Mouse (Mus musculus) forebrain, postnatal 0 days (tissue): Measurements from ENCODE around the gene Kel. TPM values are rescaled to one million over a fixed set of nuclear protein-coding genes. Genes with fewer than 3 reads are reported as not detected.

Experiments used
- ATAC-seq: fragments of 200-750 bp; cut with Nextera tagmentation; 2 replicates; pipeline ENCODE4 v1.8.0; 2017; ENCODE audit warnings: mild to moderate bottlenecking, moderate library complexity
- DNase-seq: peaks from one replicate; pipeline ENCODE4 v3.0.0-alpha.2; 2015
- H3K27ac ChIP-seq: fragments of 300-500 bp; sonication (generic); 2 replicates; pipeline ENCODE4 v1.5.1; 2014; ENCODE audit warnings: low read depth, mild to moderate bottlenecking, antibody characterized with exemption, low read length, moderate library complexity, mixed read lengths
- H3K27me3 ChIP-seq: fragments of 300-500 bp; sonication (generic); 2 replicates; pipeline ENCODE4 v1.6.1; 2014; ENCODE audit warnings: mild to moderate bottlenecking, low read length, mixed read lengths; ENCODE audit not compliant: insufficient read depth
- H3K36me3 ChIP-seq: fragments of 300-500 bp; sonication (generic); 2 replicates; pipeline ENCODE4 v1.6.1; 2014; ENCODE audit warnings: mild to moderate bottlenecking, moderate library complexity; ENCODE audit not compliant: insufficient read depth
- H3K4me1 ChIP-seq: fragments of 300-500 bp; sonication (generic); 2 replicates; pipeline ENCODE4 v1.6.1; 2014; ENCODE audit warnings: antibody characterized with exemption; ENCODE audit not compliant: insufficient read depth
- H3K4me2 ChIP-seq: fragments of 300-500 bp; sonication (generic); 2 replicates; pipeline ENCODE4 v1.6.1; 2014; ENCODE audit warnings: low read depth, mild to moderate bottlenecking, moderate library complexity
- H3K4me3 ChIP-seq: fragments of 300-500 bp; sonication (generic); 2 replicates; pipeline ENCODE4 v1.5.1; 2014; ENCODE audit warnings: low read depth, low read length, mixed read lengths
- H3K9ac ChIP-seq: fragments of 300-500 bp; sonication (generic); 2 replicates; pipeline ENCODE4 v1.6.1; 2014; ENCODE audit warnings: mild to moderate bottlenecking
- H3K9me3 ChIP-seq: fragments of 300-500 bp; sonication (generic); 2 replicates; pipeline ENCODE4 v1.6.1; 2016; ENCODE audit warnings: low read length
- CTCF ChIP-seq: sonication (generic); IDR thresholded peaks from 2 replicates; pipeline ENCODE4 v1.5.1; 2016; ENCODE audit warnings: antibody characterized with exemption, control low read depth, low read depth
- WGBS: fragments of 180-500 bp; shearing (Covaris S2); extraction: QIAGEN DNeasy Blood & Tissue Kit; methylation state at CpG from one replicate; pipeline ENCODE4 v1.1.7; 2014; 5-methylcytosine and 5-hydroxymethylcytosine counted together
- polyA plus RNA-seq: library from polyadenylated mRNA; unstranded; fragments of >200 nt; fragmentation: Nextera tagmentation; extraction: Ambion mirVana; gene quantifications from 2 replicates; pipeline ENCODE4 v1.2.1, GENCODE M21; 2015
- total RNA-seq: library from RNA; depleted of rRNA; stranded (reverse); fragments of >200 nt; gene quantifications from 2 replicates; pipeline ENCODE4 v1.2.3, GENCODE M21; 2014; rRNA removed

Gene Kel
- not detected in 2 replicates for total RNA-seq
- not detected in 2 replicates for polyA plus RNA-seq

DNA sequence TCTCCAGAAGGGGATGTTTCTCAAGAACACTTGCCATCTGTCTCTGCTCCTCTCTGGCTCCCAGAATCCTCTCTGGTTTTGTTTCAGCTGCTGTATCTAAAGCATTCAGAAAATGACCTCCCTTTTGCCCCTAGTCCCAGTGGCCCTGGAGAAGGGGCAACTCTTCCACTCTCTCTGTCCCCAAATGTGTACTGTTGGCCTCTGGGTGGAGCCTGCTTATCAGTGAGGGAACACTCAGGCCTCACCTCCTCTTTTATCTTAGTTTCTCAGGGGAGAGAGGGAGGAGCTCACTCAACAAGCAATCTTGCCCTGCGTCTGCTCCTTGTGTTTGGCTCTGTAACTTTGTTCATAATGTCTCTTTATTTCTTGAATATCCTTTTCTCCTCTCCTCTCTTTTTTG, at the start of gene Kel:
Gene Kel, minus strand, starts transcription at position 217 of the 400 bp plus-strand sequence.
- Histone ChIP-seq H3K36me3 (no peaks in the 10 kb centered on the region), H3K4me3 (no peak within 1 kb of the TSS), H3K27ac (no peak within 1 kb of the TSS), H3K9ac (no peak within 1 kb of the TSS), H3K27me3 (no peaks in the 10 kb centered on the region), H3K9me3 (no peaks in the 10 kb centered on the region), H3K4me1 (no peaks in the 10 kb centered on the region), H3K4me2 (no peak within 1 kb of the TSS)
- no peak for TF ChIP-seq CTCF
- WGBS = 39% methylated on average over 1 of the region's 1 CpGs
- ATAC-seq = no peak
- DNase-seq = no peak

DNA sequence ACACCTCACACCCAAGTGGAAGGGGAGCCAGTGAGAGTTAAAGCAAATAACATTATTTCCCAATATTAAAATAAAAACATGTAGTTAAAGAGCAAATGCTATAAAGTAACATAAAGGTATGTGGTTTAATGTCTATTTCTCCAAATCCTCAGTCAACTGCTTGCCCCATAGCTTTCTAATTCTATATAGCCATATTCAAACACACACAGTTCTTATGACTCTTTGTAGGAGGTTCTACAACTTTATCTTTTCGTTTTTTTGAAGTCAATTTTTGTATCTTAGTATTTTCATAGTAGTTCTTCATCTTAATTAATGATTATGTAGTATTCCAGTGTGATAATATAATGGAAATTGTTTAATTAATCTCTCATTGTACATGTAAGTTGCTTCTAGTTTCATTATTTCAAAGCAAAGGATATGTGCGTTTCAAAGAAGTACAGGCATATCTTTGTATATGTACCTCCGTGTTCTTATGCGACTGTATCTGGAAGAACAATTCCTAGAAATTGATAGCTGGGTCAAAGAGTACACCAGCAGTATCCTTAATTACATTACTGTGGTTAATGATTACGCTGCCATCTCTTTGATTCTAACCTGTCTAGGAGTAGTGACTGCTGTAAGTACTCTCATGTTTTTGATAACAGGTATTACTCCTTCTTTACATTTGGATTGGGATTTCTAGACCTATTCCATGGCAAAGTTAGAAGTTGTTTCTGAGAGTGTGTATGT, 40.7 kb upstream of the Kel start:
- Histone ChIP-seq H3K4me2 (no peak overlapping the region), H3K4me1 (no peaks in the 10 kb centered on the region), H3K9me3 (no peaks in the 10 kb centered on the region), H3K4me3 (no peak overlapping the region), H3K36me3 (no peaks in the 10 kb centered on the region), H3K27ac (no peak overlapping the region), H3K27me3 (no peaks in the 10 kb centered on the region), H3K9ac (no peak overlapping the region)
- no peak for ATAC-seq
- WGBS = 76% methylated on average over 5 of the region's 5 CpGs
- no peak for TF ChIP-seq CTCF
- DNase-seq = no peak

DNA sequence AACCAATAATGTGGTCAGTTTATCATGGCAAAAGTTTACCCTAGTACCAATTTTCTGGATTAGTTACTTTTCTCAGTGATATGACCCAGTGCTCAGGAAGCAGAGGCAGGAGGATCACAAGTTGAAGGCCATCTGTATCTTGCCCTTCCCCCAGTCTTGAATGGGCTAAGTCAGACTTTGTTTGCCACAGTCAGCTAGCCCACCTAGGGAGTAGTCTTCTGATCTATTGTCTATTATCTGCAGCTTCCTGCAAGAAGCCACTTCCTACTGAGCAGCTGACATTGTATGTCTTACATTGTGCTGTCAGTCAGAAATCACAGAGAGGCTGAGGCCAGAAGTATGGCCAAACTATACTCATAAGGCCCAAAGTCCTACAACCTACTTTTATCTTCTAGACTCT, 37.0 kb upstream of the Kel start:
- H3K27ac ChIP-seq = no peak overlapping the region
- ATAC-seq = no peak
- H3K4me1 ChIP-seq = no peaks in the 10 kb centered on the region

DNA sequence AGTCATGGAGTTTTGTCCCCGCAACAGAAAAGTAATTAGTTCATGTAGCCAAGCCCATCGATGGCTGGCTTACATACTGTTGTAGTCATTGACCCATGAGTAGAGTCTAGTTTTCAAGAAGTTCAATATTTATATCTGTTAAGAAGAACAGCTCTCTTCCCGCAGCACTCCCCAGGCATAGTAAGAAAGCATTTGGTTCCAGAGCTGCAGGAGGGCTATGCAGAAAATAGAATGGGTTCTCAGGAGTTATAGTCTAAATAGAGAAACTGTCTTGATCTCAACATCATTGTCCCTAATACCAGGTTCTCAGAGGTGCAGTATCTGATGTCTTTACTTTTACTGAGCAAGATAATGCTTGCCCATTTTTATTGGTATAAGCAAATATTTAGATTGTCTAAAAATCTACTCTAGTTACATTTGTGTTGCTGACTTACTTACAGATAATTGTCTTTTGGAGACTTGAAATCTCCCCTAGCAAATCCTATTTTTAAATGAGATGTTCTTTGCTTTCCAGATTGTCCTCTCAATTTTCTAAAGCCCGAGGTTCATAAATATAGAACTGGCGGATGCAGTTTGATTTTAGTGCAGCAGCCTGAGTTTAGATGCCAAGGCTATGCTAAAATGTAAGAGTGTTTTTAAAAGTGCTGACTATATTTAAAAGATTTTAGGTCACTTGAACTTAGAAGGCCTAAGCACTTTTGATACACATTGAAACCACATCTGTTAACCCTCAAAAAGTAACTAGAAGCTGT, 30.8 kb upstream of the Kel start:
- WGBS = 82% methylated on average over 5 of the region's 5 CpGs
- TF ChIP-seq CTCF = no peak

More for the DNA sequence above, 37.0 kb upstream of the Kel start:
- TF ChIP-seq CTCF = no peak
- H3K36me3 ChIP-seq = no peaks in the 10 kb centered on the region
- no peak overlapping the region for H3K4me2 ChIP-seq
- no peak overlapping the region for H3K4me3 ChIP-seq
- H3K27me3 ChIP-seq = no peaks in the 10 kb centered on the region
- H3K9ac ChIP-seq = no peak overlapping the region
- H3K9me3 ChIP-seq = no peaks in the 10 kb centered on the region
- DNase-seq = no peak

DNA sequence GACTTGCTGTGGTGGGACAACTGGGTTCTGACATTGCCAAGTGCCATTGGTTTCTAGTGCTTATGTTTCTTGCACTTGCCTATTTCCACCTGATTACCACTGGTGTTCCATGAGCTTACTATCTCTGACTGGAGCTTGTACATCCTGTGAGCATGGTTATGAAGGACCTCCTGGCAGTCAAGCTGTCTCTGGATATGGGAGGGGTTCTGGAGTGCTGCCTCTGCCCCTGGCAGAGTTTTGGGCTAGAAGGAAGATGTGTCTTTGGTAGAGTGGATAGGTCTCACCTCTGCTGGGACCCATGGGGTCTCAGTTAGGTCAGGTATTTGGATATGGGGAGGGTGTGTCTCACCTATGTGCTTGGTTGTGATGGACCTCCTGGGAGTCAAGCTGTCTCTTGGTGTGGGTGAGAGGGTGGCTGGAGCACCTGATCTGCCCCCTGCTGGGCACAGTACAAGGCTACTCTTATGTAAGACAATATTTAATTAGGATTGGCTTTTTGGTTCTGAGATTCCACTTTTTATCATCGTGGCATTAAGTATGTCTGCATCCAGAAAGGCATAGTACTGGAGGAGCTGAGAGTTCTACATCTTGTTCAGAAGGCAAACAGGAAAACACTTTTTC, 24.0 kb upstream of the Kel start:
- Histone ChIP-seq H3K4me1 (no peaks in the 10 kb centered on the region), H3K9ac (no peak overlapping the region), H3K9me3 (no peaks in the 10 kb centered on the region), H3K27me3 (no peaks in the 10 kb centered on the region), H3K27ac (no peak overlapping the region), H3K36me3 (no peaks in the 10 kb centered on the region), H3K4me2 (no peak overlapping the region), H3K4me3 (no peak overlapping the region)
- 74% methylated on average over 1 of the region's 1 CpGs for WGBS
- DNase-seq (no peak), ATAC-seq (no peak)
- TF ChIP-seq CTCF = no peak

More for the DNA sequence above, 30.8 kb upstream of the Kel start:
- no peak for ATAC-seq
- Histone ChIP-seq H3K4me1 (no peaks in the 10 kb centered on the region), H3K4me2 (no peak overlapping the region), H3K9ac (no peak overlapping the region), H3K27me3 (no peaks in the 10 kb centered on the region), H3K9me3 (no peaks in the 10 kb centered on the region), H3K27ac (no peak overlapping the region), H3K36me3 (no peaks in the 10 kb centered on the region), H3K4me3 (no peak overlapping the region)
- DNase-seq = no peak

DNA sequence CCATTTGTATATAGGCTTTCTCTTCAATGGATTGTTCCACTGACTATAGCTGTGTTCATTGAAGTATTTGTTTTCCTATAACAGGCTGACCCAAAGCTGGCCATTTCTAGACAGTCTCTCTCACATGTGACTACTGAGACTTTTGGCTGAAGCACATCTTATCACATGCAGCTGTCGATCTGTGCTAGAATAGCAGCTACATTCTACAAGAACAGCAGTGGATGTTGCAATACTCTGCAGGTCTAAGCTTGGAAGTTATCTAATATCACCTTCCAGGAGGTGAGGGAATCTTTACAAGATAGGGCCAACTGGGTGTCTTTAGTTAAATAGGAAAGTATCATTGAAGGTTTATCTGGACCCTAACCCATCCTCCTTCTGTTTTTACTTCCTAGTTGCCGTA, 17.3 kb upstream of the Kel start:
- Histone ChIP-seq H3K4me2 (no peak overlapping the region), H3K4me3 (no peak overlapping the region), H3K36me3 (no peaks in the 10 kb centered on the region), H3K27me3 (no peaks in the 10 kb centered on the region), H3K27ac (no peak overlapping the region), H3K4me1 (no peaks in the 10 kb centered on the region), H3K9me3 (no peaks in the 10 kb centered on the region), H3K9ac (no peak overlapping the region)
- ATAC-seq (no peak), DNase-seq (no peak)
- WGBS = 93% methylated on average over 2 of the region's 2 CpGs
- no peak for TF ChIP-seq CTCF

DNA sequence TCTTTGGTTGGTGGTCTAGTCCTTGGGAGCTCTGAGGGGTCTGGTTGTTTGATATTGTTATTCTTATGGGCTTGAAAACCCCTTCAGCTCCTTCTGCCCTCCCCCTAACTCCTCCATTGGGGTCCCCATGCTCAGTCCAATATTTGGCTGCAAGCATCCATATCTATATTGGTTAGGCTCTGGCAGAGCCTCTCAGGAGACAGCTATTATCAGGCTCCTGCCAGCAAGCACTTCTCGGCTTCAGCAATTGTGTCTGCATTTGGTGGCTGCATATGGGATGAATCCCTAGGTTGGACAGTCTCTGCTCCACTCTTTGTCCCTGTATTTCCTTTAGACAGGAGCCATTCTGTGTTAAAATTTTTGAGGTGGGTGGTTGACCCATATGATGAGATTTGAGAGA, 6.1 kb upstream of the Kel start:
- Histone ChIP-seq H3K9ac (no peak overlapping the region), H3K9me3 (no peaks in the 10 kb centered on the region), H3K27ac (no peak overlapping the region), H3K4me1 (no peaks in the 10 kb centered on the region), H3K36me3 (no peaks in the 10 kb centered on the region), H3K4me2 (no peak overlapping the region), H3K4me3 (no peak overlapping the region), H3K27me3 (no peaks in the 10 kb centered on the region)
- no peak for TF ChIP-seq CTCF
- ATAC-seq = no peak
- no peak for DNase-seq
- WGBS = 83% methylated on average over 1 of the region's 1 CpGs
